Mouse (Mus musculus) small intestine, adult 2 months (tissue): Measurements from ENCODE around the gene Mafk.

Experiments
- CTCF ChIP-seq: fragments of 200-500 bp; IDR thresholded peaks from 2 replicates; pipeline ENCODE4 v1.5.1; 2012; ENCODE audit warnings: low read depth, mild to moderate bottlenecking, control low read depth, inconsistent platforms, low read length, moderate library complexity, mixed read lengths; ENCODE audit not compliant: insufficient replicate concordance, insufficient read length; ENCODE audit errors: extremely low read depth
- POLR2A ChIP-seq: fragments of 200-500 bp; IDR thresholded peaks from 2 replicates; pipeline ENCODE4 v1.6.1; 2012; ENCODE audit warnings: low read depth, mild to moderate bottlenecking, control low read depth, inconsistent platforms, low read length, moderate library complexity

- TF ChIP-seq POLR2A (no peak), CTCF (peak; percentile 38; the same call in 1 of the 2 replicates)
Measured at GRCm38 (mm10) chr5:139809397-139809796, 18.1 kb downstream of the Mafk start.
